Mouse (Mus musculus): ENCODE data around the gene Tekt3.

DNA sequence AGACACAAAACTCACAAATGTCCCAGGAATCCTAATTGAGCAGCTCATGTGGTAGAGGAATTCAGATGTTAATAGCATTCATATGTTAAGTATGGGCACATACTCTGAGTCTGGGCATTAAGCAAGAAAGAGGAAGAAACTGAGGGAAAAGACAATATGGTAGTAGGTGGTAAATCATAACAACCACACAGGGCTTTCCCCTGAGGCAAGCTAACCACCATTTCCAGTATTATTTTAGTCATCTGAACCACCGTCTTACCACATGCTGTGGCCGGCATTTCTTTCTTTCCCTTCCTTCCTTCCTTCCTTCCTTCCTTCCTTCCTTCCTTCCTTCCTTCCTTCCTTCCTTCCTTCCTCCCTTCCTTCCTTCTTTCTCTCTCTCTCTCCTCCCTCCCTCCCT lies 60.8 kb downstream of the Tekt3 start:
- TF ChIP-seq CTCF (IDR thresholded peaks at IDR 0.05; ENCODE audit: borderline replicate concordance, control insufficient read depth, extremely low read depth, insufficient read depth, low read length, poor library complexity) (no peak), POLR2A (IDR thresholded peaks at IDR 0.05; ENCODE audit: control insufficient read depth, extremely low read depth, insufficient read depth, low read length, poor library complexity) (no peak)

Data from thymus, adult 2 months (tissue).